Comparison of ENCODE assay signal across 10 mouse cellular contexts in genomic region chr7:112807401-112807751, GRCm38 (mm10).
DNase-seq lines count a peak whose midpoint lies in the region; ATAC-seq and TF ChIP-seq lines count a peak whose summit lies in the region.
"Had no signal": no experiment of that assay in that cellular context is flagged by ENCODE, and none has a peak within 500 bp of the region (broad histone marks: within the 10 kb centered on the region; RNA-seq: fewer than 3 reads in every experiment).

No protein-coding gene starts in this region.

- TF ChIP-seq EP300 in lung, postnatal 0 days (IDR thresholded peaks at IDR 0.05): no peak
- TF ChIP-seq EP300 in stomach, postnatal 0 days (optimal IDR thresholded peaks at IDR 0.05): no peak

- WGBS in lung, embryonic 14.5 days: 1% methylated on average over 6 of the region's 6 CpGs
- WGBS in lung, adult 2 months: 9% methylated on average over 6 of the region's 6 CpGs
- 2% methylated on average over 6 of the region's 6 CpGs for WGBS in intestine, postnatal 0 days
- WGBS in lung, postnatal 0 days: 4% methylated on average over 6 of the region's 6 CpGs
- 2% methylated on average over 6 of the region's 6 CpGs for WGBS in stomach, postnatal 0 days

- TF ChIP-seq POLR2A in lung, adult 2 months (IDR thresholded peaks at IDR 0.05; ENCODE audit: borderline replicate concordance, extremely low read depth, low read depth, low read length): no peak

- DNase-seq in lung, embryonic 14.5 days: peak; percentile 86
- DNase-seq in lung, adult 2 months: no peak
- DNase-seq in forelimb bud, embryonic 11.5 days (ENCODE audit: low read depth, low spot score): peak; percentile 86
- DNase-seq in lung, postnatal 0 days (ENCODE audit: low spot score): peak; percentile 79
- peak; percentile 59 for DNase-seq in stomach, postnatal 0 days (ENCODE audit: low spot score)
- DNase-seq in layer of hippocampus, adult 18-20 months (ENCODE audit: low spot score in 2 of 2): no peak

- H3K27ac ChIP-seq in lung, embryonic 14.5 days (ENCODE audit: low read depth): peak overlapping the region; percentile 58
- H3K27ac ChIP-seq in intestine, postnatal 0 days (ENCODE audit: low read depth, low read length): 0 out of 2 replicates have a peak overlapping the region, but pooled peaks have one; percentile 1
- H3K27ac ChIP-seq in lung, postnatal 0 days (ENCODE audit: low read length): peak overlapping the region; percentile 62; the same call in 1 of the 2 replicates
- peak overlapping the region; percentile 53; the same call in 1 of the 2 replicates for H3K27ac ChIP-seq in stomach, postnatal 0 days (replicated peaks)

- no peaks in the 10 kb centered on the region for H3K9me3 ChIP-seq in lung, embryonic 14.5 days (ENCODE audit: low read depth, low read length)
- H3K9me3 ChIP-seq in intestine, postnatal 0 days (ENCODE audit: control insufficient read depth): no peaks in the 10 kb centered on the region
- no peaks in the 10 kb centered on the region for H3K9me3 ChIP-seq in lung, postnatal 0 days (ENCODE audit: low read length)
- no peaks in the 10 kb centered on the region for H3K9me3 ChIP-seq in stomach, postnatal 0 days (ENCODE audit: control insufficient read depth, low read length)
- H3K9me3 ChIP-seq: megakaryocyte, embryonic 14.5 days had no signal

- no peaks in the 10 kb centered on the region for H3K36me3 ChIP-seq in lung, embryonic 14.5 days (ENCODE audit: insufficient read depth)
- H3K36me3 ChIP-seq in intestine, postnatal 0 days (ENCODE audit: control insufficient read depth, insufficient read depth): no peaks in the 10 kb centered on the region
- no peaks in the 10 kb centered on the region for H3K36me3 ChIP-seq in lung, postnatal 0 days (ENCODE audit: insufficient read depth, low read length)
- no peaks in the 10 kb centered on the region for H3K36me3 ChIP-seq in stomach, postnatal 0 days (ENCODE audit: control insufficient read depth, insufficient read depth, low read length)
- H3K36me3 ChIP-seq: G1E had no signal

- peaks cover 27% of the 10 kb centered on the region for H3K4me1 ChIP-seq in lung, embryonic 14.5 days (ENCODE audit: insufficient read depth)
- H3K4me1 ChIP-seq in lung, adult 2 months (ENCODE audit: control insufficient read depth, insufficient read depth, low read length): peaks cover 5% of the 10 kb centered on the region; the same call in 1 of the 2 replicates
- H3K4me1 ChIP-seq in intestine, postnatal 0 days (replicated peaks; ENCODE audit: control insufficient read depth, insufficient read depth, low read length): peaks cover 9% of the 10 kb centered on the region; the same call in 1 of the 2 replicates
- peaks cover 6% of the 10 kb centered on the region; the same call in 1 of the 2 replicates for H3K4me1 ChIP-seq in lung, postnatal 0 days (ENCODE audit: insufficient read depth, low read depth, low read length)
- peaks cover 2% of the 10 kb centered on the region; the same call in 1 of the 2 replicates for H3K4me1 ChIP-seq in stomach, postnatal 0 days (replicated peaks; ENCODE audit: control insufficient read depth, insufficient read depth)
- H3K4me1 ChIP-seq: megakaryocyte, embryonic 14.5 days had no signal

- TF ChIP-seq CTCF in lung, embryonic 14.5 days (IDR thresholded peaks at IDR 0.05; ENCODE audit: low read depth): no peak
- no peak for TF ChIP-seq CTCF in lung, adult 2 months (IDR thresholded peaks at IDR 0.05; ENCODE audit: insufficient read depth, low read length)
- TF ChIP-seq CTCF in intestine, postnatal 0 days (IDR thresholded peaks at IDR 0.05; ENCODE audit: low read depth): no peak
- TF ChIP-seq CTCF in lung, postnatal 0 days (IDR thresholded peaks at IDR 0.05): no peak
- no peak for TF ChIP-seq CTCF in stomach, postnatal 0 days (IDR thresholded peaks at IDR 0.05; ENCODE audit: low read depth)

- peak overlapping the region; percentile 1; the same call in 1 of the 2 replicates for H3K4me3 ChIP-seq in lung, embryonic 14.5 days (ENCODE audit: low read depth, low read length)
- no peak overlapping the region for H3K4me3 ChIP-seq in lung, adult 2 months (replicated peaks; ENCODE audit: extremely low read depth, low read depth, low read length)
- H3K4me3 ChIP-seq in intestine, postnatal 0 days (ENCODE audit: low read depth, low read length): peak overlapping the region; percentile 1; the same call in 1 of the 2 replicates
- H3K4me3 ChIP-seq in lung, postnatal 0 days (ENCODE audit: low read depth, low read length): no peak overlapping the region
- H3K4me3 ChIP-seq in stomach, postnatal 0 days (ENCODE audit: low read depth, low read length): no peak overlapping the region
- H3K4me3 ChIP-seq: megakaryocyte, embryonic 14.5 days had no signal

- no peak overlapping the region for H3K9ac ChIP-seq in lung, embryonic 14.5 days
- H3K9ac ChIP-seq in intestine, postnatal 0 days (ENCODE audit: low read depth, low read length): no peak overlapping the region
- no peak overlapping the region for H3K9ac ChIP-seq in lung, postnatal 0 days (replicated peaks; ENCODE audit: low read depth)
- H3K9ac ChIP-seq in stomach, postnatal 0 days (ENCODE audit: low read length): no peak overlapping the region

- no peaks in the 10 kb centered on the region for H3K27me3 ChIP-seq in lung, embryonic 14.5 days (ENCODE audit: insufficient read depth, low read length)
- no peaks in the 10 kb centered on the region for H3K27me3 ChIP-seq in intestine, postnatal 0 days (replicated peaks; ENCODE audit: control insufficient read depth, insufficient read depth, low read length)
- H3K27me3 ChIP-seq in lung, postnatal 0 days (replicated peaks; ENCODE audit: insufficient read depth, low read length): no peaks in the 10 kb centered on the region
- H3K27me3 ChIP-seq in stomach, postnatal 0 days (ENCODE audit: control insufficient read depth, insufficient read depth, low read length): no peaks in the 10 kb centered on the region

- ATAC-seq in lung, embryonic 14.5 days (ENCODE audit: insufficient read depth): peak; percentile 73
- peak; percentile 56; the same call in 1 of the 2 replicates for ATAC-seq in intestine, postnatal 0 days
- peak; percentile 69 for ATAC-seq in lung, postnatal 0 days
- peak; percentile 48; the same call in 1 of the 2 replicates for ATAC-seq in stomach, postnatal 0 days (ENCODE audit: low FRiP score, low TSS enrichment)
- ATAC-seq in megakaryocyte progenitor cell, adult 5-6 weeks (replicated peaks; ENCODE audit: poor library complexity): no peak

- peak overlapping the region; percentile 50 for H3K4me2 ChIP-seq in lung, embryonic 14.5 days
- peak overlapping the region; percentile 48 for H3K4me2 ChIP-seq in intestine, postnatal 0 days (replicated peaks; ENCODE audit: low read depth)
- H3K4me2 ChIP-seq in lung, postnatal 0 days (replicated peaks; ENCODE audit: low read depth, low read length): peak overlapping the region; percentile 38
- peak overlapping the region; percentile 35 for H3K4me2 ChIP-seq in stomach, postnatal 0 days (replicated peaks; ENCODE audit: low read depth)

Comparison
In these comparisons a context has a peak if more than half of its experiments do, and no peak if none do; other contexts are left out.
1. DNase-seq: peak in lung, embryonic 14.5 days (single experiment), forelimb bud, embryonic 11.5 days (single experiment), lung, postnatal 0 days (single experiment) and stomach, postnatal 0 days (single experiment); none in lung, adult 2 months (single experiment) and layer of hippocampus, adult 18-20 months (0 of 2).
2. H3K4me3 ChIP-seq: peak in lung, embryonic 14.5 days (single experiment) and intestine, postnatal 0 days (single experiment); none in lung, adult 2 months (single experiment), lung, postnatal 0 days (single experiment) and stomach, postnatal 0 days (single experiment).
3. H3K27ac ChIP-seq: peak in every context shown above with its lines; median percentile 62 in lung, postnatal 0 days; 58 in lung, embryonic 14.5 days; 53 in stomach, postnatal 0 days; 1 in intestine, postnatal 0 days.
4. Peak in every context shown above with its lines, with median percentiles within 50 percentile points of each other: H3K4me2 ChIP-seq.